Mouse (Mus musculus) forebrain, embryonic 12.5 days (tissue): ENCODE results near the gene 9930111J21Rik2. TPM values are rescaled to one million over a fixed set of nuclear protein-coding genes. Genes with fewer than 3 reads are reported as not detected.
A peak's percentile ranks its signal among the peaks of the same experiment; 100 is the strongest.
"Not testable (repeated sequence)": the region's sequence is repeated elsewhere in the genome, so short reads cannot be mapped to it uniquely, and the experiment has no call there.

ENCODE experiments used
- ATAC-seq: fragments of 200-750 bp; cut with Nextera tagmentation; 2 replicates; pipeline ENCODE4 v1.8.0; 2017; ENCODE audit warnings: moderate TSS enrichment; ENCODE audit not compliant: low FRiP score
- H3K27ac ChIP-seq: fragments of 300-500 bp; sonication (generic); 2 replicates; pipeline ENCODE4 v1.5.1; 2016; ENCODE audit warnings: mild to moderate bottlenecking
- H3K27me3 ChIP-seq: fragments of 300-500 bp; sonication (generic); 2 replicates; pipeline ENCODE4 v1.6.1; 2016; ENCODE audit warnings: mild to moderate bottlenecking
- H3K36me3 ChIP-seq: fragments of 300-500 bp; sonication (generic); replicated peaks from 2 replicates; pipeline ENCODE4 v1.6.1; 2016; ENCODE audit warnings: mild to moderate bottlenecking
- H3K4me1 ChIP-seq: fragments of 300-500 bp; sonication (generic); 2 replicates; pipeline ENCODE4 v1.6.1; 2016
- H3K4me2 ChIP-seq: fragments of 300-500 bp; sonication (generic); 2 replicates; pipeline ENCODE4 v1.6.1; 2016; ENCODE audit warnings: mild to moderate bottlenecking, moderate library complexity
- H3K4me3 ChIP-seq: fragments of 300-500 bp; sonication (generic); replicated peaks from 2 replicates; pipeline ENCODE4 v1.5.1; 2016; ENCODE audit warnings: mild to moderate bottlenecking
- H3K9ac ChIP-seq: fragments of 300-500 bp; sonication (generic); 2 replicates; pipeline ENCODE4 v1.6.1; 2016; ENCODE audit warnings: mild to moderate bottlenecking
- H3K9me3 ChIP-seq: fragments of 300-500 bp; sonication (generic); 2 replicates; pipeline ENCODE4 v1.6.1; 2016
- WGBS: fragments of 180-500 bp; shearing (Covaris S2); methylation state at CpG from one replicate; pipeline ENCODE4 v1.1.7; 2016; 5-methylcytosine and 5-hydroxymethylcytosine counted together
- polyA plus RNA-seq: library from polyadenylated mRNA; unstranded; fragments of >200 nt; fragmentation: Nextera tagmentation; extraction: Ambion mirVana; gene quantifications from 2 replicates; pipeline ENCODE4 v1.2.1, GENCODE M21; 2016

9930111J21Rik2 gene
- 0.17 and 0.23 TPM in 2 replicates for polyA plus RNA-seq

DNA sequence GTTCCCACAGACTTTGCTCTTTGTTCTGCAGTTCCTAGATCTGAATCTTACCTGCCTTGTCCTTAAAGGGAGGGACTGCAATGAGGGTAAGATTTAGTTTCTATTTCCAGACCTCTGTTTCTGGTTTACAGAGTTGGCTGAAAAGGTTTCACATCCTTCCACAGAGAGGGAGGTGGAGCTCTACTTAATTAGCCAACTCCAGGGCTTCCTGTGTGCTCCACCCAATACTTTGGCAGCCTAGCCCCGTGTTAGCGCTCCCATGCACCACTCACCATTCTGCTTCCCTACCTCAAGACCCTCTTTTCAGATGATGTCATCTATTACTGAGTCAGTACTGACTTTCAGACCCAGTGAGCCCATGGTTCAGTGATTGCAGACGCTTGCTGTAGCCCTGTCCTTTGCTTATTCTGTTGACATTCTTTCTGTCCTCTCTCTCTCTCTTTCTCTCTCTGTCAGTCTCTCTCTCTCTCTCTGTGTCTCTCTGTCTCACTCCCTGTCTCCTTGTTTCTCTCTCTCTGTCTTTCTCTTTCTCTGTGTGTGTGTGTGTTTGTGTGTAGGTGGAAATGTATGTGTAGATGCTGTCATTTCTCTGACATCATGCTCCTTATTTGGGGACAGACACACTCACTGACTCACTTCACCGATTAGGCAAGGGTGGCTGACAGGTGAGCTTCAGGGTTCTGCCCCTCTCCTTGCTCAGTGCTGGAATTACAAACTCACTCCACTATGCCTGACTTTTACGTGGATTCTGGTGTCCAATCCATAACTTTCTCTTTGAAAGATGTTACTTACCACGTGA lies at the start of gene 9930111J21Rik2:
Gene 9930111J21Rik2, minus strand, starts transcription at position 150 of the 799 bp plus-strand sequence.
- H3K27ac ChIP-seq, H3K4me2 ChIP-seq, H3K36me3 ChIP-seq, ATAC-seq, H3K9ac ChIP-seq, H3K4me1 ChIP-seq, H3K27me3 ChIP-seq, H3K4me3 ChIP-seq, H3K9me3 ChIP-seq: not testable (repeated sequence)
- WGBS = 100% methylated on average over 1 of the region's 6 CpGs

DNA sequence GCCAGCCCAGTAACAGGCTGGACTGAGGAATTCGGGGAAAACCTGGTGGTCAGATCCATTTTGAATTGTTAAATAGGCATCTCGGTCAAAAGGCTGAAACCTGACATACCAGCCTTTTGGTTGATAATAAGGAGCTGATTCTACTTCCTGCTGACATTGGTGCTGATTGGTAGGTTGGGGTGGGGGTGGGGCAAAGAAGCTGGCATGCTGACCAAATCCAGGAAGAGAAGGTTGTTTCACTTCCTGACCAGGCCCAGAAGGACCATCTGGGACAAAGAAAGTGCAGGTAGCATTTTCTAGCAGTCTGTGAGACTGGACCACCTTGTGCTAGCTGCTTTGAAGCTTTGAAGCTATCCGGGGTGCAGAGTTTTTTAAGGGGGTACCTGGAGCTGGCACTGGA lies 49.4 kb upstream of the 9930111J21Rik2 start:
- no peak for ATAC-seq
- Histone ChIP-seq H3K9ac (no peak overlapping the region), H3K36me3 (no peaks in the 10 kb centered on the region), H3K4me1 (no peaks in the 10 kb centered on the region), H3K27me3 (no peaks in the 10 kb centered on the region), H3K27ac (no peak overlapping the region), H3K4me3 (no peak overlapping the region), H3K9me3 (no peaks in the 10 kb centered on the region), H3K4me2 (no peak overlapping the region)
- 84% methylated on average over 3 of the region's 3 CpGs for WGBS

DNA sequence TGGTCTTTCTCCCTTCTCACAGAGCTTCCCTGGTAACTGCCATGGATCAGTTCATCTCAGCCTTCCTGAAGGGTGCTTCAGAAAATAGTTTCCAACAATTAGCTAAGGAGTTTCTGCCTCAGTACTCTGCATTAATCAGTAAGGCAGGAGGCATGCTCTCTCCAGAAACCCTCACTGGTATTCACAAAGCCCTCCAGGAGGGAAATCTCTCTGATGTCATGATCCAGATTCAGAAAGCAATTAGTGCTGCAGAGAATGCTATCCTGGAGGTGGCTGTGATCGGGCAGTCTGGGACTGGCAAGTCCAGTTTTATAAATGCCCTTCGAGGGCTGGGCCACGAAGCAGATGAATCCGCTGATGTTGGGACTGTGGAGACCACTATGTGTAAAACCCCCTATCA lies 44.3 kb upstream of the 9930111J21Rik2 start:
- no peak overlapping the region for H3K4me3 ChIP-seq
- no peak overlapping the region for H3K27ac ChIP-seq
- H3K9ac ChIP-seq = no peak overlapping the region
- H3K4me1 ChIP-seq = no peaks in the 10 kb centered on the region
- no peaks in the 10 kb centered on the region for H3K36me3 ChIP-seq
- no peak for ATAC-seq
- H3K4me2 ChIP-seq = no peak overlapping the region
- no peaks in the 10 kb centered on the region for H3K9me3 ChIP-seq
- 78% methylated on average over 4 of the region's 4 CpGs for WGBS
- H3K27me3 ChIP-seq = no peaks in the 10 kb centered on the region

DNA sequence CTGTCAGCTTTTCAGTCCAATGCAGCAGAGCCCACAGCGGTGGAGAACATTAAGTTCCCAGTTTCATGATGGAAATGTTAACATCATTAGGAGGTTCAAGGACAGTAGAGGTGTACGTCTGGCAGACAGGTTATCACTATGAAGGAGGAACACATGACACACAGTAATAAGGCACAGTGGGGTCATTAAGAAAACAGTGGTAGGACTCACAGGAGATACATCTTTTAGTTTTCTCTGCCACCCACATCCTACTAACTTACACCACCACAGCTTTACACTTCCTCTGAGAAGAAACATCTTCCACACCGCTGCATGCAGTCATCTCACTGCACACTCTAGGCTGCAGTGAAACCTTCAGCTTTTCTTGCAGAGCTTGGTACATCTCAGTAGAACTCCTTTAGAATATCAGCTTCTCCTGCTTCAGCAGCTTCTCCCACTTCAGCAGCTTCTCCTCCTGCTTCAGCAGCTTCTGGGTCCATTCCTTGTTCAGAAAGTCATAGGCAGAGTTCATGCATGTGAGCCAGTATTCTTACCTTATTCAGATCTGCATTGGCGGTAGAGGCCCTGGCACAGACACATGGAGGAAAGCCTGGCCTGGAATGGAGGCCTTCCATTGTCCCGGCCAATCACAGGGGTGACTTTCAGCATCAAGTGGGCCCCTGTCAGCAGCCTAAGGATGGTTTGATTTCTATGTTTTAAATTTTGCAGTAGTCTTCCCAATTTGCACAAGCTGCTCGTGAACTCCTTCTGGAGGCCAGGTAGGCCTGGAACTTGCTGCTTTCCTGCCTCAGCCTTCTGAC lies 43.0 kb upstream of the 9930111J21Rik2 start:
- no peaks in the 10 kb centered on the region for H3K27me3 ChIP-seq
- H3K27ac ChIP-seq = no peak overlapping the region
- H3K4me2 ChIP-seq = no peak overlapping the region
- no peaks in the 10 kb centered on the region for H3K9me3 ChIP-seq
- H3K36me3 ChIP-seq = no peaks in the 10 kb centered on the region
- ATAC-seq = no peak
- no peaks in the 10 kb centered on the region for H3K4me1 ChIP-seq
- no peak overlapping the region for H3K4me3 ChIP-seq
- 90% methylated on average over 6 of the region's 6 CpGs for WGBS
- no peak overlapping the region for H3K9ac ChIP-seq

DNA sequence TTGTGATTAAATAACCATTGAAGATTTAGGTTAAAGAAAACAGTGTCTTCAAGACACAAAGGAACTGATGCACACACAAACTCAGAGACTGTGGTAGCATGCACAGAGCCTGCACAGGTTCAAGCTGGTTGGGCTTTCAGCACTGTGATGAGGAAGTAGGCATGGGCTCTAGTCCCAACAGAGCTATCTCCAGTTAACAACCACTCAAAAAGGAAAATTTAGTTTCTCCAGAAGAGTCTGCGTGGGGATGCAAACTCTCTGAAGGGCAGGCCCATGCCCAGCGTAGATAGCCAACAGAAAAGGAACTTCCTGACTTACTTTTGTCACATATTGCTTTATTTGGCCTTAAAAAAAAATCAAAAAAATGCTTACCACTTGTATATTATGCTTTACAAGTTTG lies 41.7 kb upstream of the 9930111J21Rik2 start:
- ATAC-seq = no peak
- H3K27me3 ChIP-seq = no peaks in the 10 kb centered on the region

DNA sequence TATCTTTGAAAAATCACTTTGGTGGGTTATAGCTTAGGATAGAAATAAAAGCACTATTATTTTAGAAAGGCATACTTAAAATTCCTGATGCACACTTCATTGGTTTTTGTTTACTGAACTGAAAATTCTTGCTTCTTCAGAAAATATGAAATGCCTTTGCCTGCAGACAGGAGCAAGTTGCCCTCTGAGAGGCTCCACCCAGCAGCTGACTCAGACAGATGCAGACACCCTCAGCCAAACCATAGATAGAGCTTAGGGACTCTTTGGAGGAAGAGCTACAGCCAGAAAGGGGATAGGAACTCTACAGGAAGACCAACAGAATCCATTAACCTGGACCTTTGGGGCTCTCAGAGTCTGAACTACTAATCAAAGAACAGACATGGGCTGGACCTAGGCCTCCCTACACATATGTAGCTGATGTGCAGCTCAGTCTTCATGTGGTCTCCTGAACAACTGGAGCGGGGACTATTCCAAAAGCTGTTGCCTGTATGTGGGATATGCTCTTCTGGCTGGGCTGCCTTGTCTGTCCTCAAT lies 41.1 kb upstream of the 9930111J21Rik2 start:
- Histone ChIP-seq H3K27me3 (no peaks in the 10 kb centered on the region), H3K9me3 (no peaks in the 10 kb centered on the region), H3K4me2 (no peak overlapping the region), H3K27ac (no peak overlapping the region), H3K9ac (no peak overlapping the region), H3K4me1 (0 out of 2 replicates have a peak, but pooled peaks cover 5% of the 10 kb centered on the region), H3K4me3 (no peak overlapping the region), H3K36me3 (no peaks in the 10 kb centered on the region)
- 96% methylated on average over 1 of the region's 1 CpGs for WGBS
- ATAC-seq = no peak

More for the DNA sequence above, 41.7 kb upstream of the 9930111J21Rik2 start:
- Histone ChIP-seq H3K4me2 (no peak overlapping the region), H3K27ac (no peak overlapping the region), H3K4me1 (0 out of 2 replicates have a peak, but pooled peaks cover 5% of the 10 kb centered on the region), H3K36me3 (no peaks in the 10 kb centered on the region), H3K4me3 (no peak overlapping the region), H3K9me3 (no peaks in the 10 kb centered on the region), H3K9ac (no peak overlapping the region)
- WGBS = 85% methylated on average over 2 of the region's 2 CpGs

DNA sequence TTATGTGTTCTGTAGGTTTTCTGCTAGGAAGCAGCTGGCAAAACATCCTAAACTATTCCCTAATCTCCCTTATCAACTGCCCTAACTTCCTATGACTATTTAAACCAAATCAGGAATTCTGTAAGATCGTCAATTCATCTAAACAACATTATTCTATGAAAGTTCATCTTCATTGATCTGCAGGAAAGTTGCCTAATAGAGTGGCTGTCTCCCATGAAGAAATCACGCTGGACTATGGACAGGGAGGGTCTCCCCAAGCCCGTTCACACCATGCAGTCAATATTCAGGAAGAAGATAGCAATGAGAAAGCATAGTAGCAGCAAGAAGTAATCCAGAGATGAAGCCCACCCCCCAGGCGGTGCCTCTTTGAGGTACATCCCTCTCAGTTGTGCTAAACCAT lies 40.1 kb upstream of the 9930111J21Rik2 start:
- H3K9me3 ChIP-seq = no peaks in the 10 kb centered on the region
- ATAC-seq = no peak
- H3K4me1 ChIP-seq = 0 out of 2 replicates have a peak, but pooled peaks cover 5% of the 10 kb centered on the region
- no peak overlapping the region for H3K4me3 ChIP-seq
- H3K27ac ChIP-seq = no peak overlapping the region
- H3K9ac ChIP-seq = no peak overlapping the region
- WGBS = 85% methylated on average over 4 of the region's 4 CpGs
- H3K36me3 ChIP-seq = no peaks in the 10 kb centered on the region
- H3K27me3 ChIP-seq = no peaks in the 10 kb centered on the region
- H3K4me2 ChIP-seq = no peak overlapping the region

DNA sequence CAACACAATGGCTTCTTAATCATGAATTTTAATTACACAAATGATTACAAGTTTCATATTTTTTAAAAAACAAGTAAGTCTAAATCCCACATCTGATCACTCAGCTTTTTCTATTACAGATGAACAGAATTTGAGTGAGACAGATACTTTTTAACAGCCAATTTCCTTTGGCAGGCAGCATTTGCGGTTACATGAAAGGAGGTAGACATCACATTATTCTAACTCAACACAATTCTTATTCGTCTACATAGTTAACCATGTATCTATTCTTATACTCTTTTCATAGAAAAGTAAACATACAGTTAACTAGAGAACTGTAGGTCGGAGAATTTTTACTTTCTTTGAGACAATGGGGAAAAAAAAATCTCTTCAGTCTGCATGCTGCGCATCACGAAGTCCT lies 39.5 kb upstream of the 9930111J21Rik2 start:
- Histone ChIP-seq H3K4me1 (0 out of 2 replicates have a peak, but pooled peaks cover 5% of the 10 kb centered on the region), H3K4me3 (no peak overlapping the region), H3K9ac (no peak overlapping the region), H3K9me3 (no peaks in the 10 kb centered on the region), H3K27ac (no peak overlapping the region), H3K4me2 (no peak overlapping the region), H3K27me3 (no peaks in the 10 kb centered on the region), H3K36me3 (no peaks in the 10 kb centered on the region)
- ATAC-seq = no peak
- 92% methylated on average over 5 of the region's 5 CpGs for WGBS

DNA sequence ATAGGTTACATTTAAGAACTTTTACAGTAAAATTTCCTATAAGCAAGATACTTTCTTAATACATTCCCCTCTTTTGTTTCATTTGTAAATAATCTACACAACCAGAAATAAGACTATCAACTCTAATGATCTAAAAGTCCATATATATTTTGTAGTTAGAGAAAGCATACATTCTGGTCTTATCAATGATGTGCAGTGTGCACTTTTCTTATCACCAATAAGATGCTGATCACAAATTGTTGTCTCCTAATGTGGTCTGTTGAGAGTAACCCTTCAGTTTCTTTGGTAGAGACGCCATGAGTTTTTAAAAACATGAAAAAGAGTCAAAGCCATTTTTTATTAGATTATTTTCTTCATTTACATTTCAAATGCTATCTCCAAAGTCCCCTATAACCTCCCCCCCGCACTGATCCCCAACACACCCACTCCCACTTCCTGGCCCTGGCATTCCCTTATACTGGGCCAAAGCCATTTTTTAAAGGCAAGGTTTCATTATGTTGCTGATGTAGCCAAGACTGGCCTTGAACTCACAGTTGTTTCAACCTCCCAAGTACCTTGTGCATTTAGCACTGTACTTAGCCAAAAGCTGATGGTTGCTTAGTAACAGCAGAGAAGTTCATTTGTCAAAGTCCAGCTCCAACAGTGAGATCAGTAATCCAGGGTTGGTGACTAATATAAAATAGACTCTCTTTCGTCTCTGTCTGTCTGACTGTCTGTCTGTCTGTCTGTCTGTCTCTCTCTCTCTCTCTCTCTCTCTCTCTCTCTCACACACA lies 38.9 kb upstream of the 9930111J21Rik2 start:
- Histone ChIP-seq H3K9me3 (no peaks in the 10 kb centered on the region), H3K36me3 (no peaks in the 10 kb centered on the region), H3K27ac (no peak overlapping the region), H3K4me2 (no peak overlapping the region), H3K4me1 (0 out of 2 replicates have a peak, but pooled peaks cover 5% of the 10 kb centered on the region), H3K27me3 (no peaks in the 10 kb centered on the region), H3K4me3 (no peak overlapping the region), H3K9ac (no peak overlapping the region)
- no peak for ATAC-seq
- 88% methylated on average over 3 of the region's 3 CpGs for WGBS

DNA sequence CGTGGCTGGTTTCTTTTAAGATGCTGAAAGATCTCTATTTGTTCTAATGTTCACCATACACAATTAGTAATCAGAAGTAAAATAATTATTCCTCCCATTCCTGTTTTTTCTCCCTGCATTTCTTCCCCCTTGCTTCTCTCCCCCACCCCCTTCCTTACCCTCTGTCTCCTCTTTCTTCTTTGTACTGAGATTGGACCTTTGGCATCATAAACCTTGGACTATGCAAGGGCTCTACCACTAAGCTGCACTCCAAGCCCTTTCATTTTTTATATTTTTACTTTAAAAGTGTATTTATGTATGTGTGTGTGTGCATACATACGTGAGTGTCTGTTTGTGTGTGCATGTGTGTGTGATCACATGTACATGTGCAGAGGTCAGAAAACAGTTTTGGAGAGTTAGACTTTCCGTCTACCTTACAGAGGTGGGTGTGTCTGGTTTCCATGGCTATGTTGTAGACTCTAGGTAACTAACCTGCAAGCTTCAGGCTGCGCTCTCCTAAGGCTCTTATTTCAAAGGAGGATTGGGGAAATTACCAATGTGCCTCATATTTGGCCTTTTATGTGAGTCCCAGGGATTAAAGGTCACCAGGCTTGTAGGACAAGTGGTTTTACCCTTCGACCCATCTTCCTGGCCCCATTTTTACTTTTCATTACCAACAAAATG lies 38.1 kb upstream of the 9930111J21Rik2 start:
- no peaks in the 10 kb centered on the region for H3K9me3 ChIP-seq
- H3K4me2 ChIP-seq = no peak overlapping the region
- ATAC-seq = no peak
- no peaks in the 10 kb centered on the region for H3K27me3 ChIP-seq
- 86% methylated on average over 5 of the region's 5 CpGs for WGBS
- no peak overlapping the region for H3K9ac ChIP-seq
- no peaks in the 10 kb centered on the region for H3K36me3 ChIP-seq
- no peak overlapping the region for H3K4me3 ChIP-seq
- H3K27ac ChIP-seq = no peak overlapping the region
- H3K4me1 ChIP-seq = 0 out of 2 replicates have a peak, but pooled peaks cover 5% of the 10 kb centered on the region

DNA sequence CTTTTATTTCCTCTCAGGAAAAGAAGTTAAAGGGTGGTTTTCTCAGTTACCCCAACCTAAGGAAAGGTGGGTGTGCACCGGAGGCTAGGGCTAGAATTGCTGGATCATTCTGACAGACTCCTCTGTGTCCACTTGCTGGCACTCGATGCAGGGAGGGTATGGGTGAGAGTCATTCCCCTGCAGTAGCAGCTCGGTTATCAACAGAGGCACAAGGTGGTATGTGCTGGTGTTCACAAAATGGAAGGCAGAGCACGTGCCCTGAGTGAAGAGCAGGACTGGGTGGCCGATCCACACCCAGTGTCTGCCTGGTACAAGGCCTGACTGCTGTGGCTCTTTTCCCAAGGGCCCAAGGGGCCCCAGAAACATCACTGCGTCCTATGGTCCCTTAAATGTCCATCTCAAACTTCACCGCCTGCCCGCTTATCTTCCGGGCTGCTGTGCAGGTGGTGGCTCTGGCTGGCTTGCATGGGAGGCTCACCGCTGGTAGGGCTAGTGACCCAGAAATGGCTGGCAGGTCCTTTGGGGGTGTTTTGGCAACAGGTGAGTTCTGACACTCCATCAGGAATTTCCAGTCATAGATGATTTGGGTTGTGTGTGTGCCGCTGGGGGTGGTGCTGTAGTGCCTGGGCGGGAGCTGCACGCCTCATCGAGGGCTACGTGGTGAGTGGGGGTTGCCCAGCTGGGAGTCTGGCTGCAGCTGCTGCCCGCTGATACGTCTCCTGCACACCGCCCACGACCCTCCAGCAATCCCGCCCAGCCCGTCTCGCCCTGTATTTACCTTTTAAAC lies 37.0 kb upstream of the 9930111J21Rik2 start:
- Histone ChIP-seq H3K4me1 (0 out of 2 replicates have a peak, but pooled peaks cover 5% of the 10 kb centered on the region), H3K9me3 (no peaks in the 10 kb centered on the region), H3K4me2 (peak overlapping the region; percentile 31), H3K36me3 (no peaks in the 10 kb centered on the region), H3K27ac (no peak overlapping the region), H3K9ac (no peak overlapping the region), H3K4me3 (no peak overlapping the region), H3K27me3 (no peaks in the 10 kb centered on the region)
- 45% methylated on average over 22 of the region's 22 CpGs for WGBS
- ATAC-seq = no peak
